ENCODE assay signal across 30 mouse cellular contexts in genomic region chr2:164154007-164154406, GRCm38 (mm10). TPM values are rescaled to one million over a fixed set of nuclear protein-coding genes. Genes with fewer than 3 reads are reported as not detected.
DNase-seq lines count a peak whose midpoint lies in the region; ATAC-seq lines count a peak whose summit lies in the region.
"Had no signal": no experiment of that assay in that cellular context is flagged by ENCODE, and none has a peak within 500 bp of the region (broad histone marks: within the 10 kb centered on the region; RNA-seq: fewer than 3 reads in every experiment).

No protein-coding gene starts in this region.

- 92% methylated on average over 10 of the region's 10 CpGs for WGBS in hindbrain, embryonic 10.5 days

- H3K9me3 ChIP-seq in hindbrain, embryonic 10.5 days = no peaks in the 10 kb centered on the region
- H3K9me3 ChIP-seq: embryonic facial prominence, embryonic 10.5 days; embryonic facial prominence, embryonic 13.5 days; forebrain, embryonic 12.5 days; forebrain, embryonic 15.5 days; heart, embryonic 10.5 days; heart, embryonic 13.5 days; hindbrain, embryonic 12.5 days; hindbrain, embryonic 15.5 days had no signal

- H3K4me3 ChIP-seq in hindbrain, embryonic 10.5 days = no peak overlapping the region
- H3K4me3 ChIP-seq: embryonic facial prominence, embryonic 10.5 days; embryonic facial prominence, embryonic 13.5 days; erythroblast, embryonic 14.5 days; forebrain, embryonic 12.5 days; forebrain, embryonic 15.5 days; heart, adult 2 months; heart, embryonic 10.5 days; heart, embryonic 13.5 days; hindbrain, embryonic 12.5 days; hindbrain, embryonic 15.5 days had no signal

- no peak for DNase-seq in cerebellum, postnatal 4 days (ENCODE audit: low spot score in 2 of 2)
- DNase-seq in cerebellum, adult 11-12 months = peak; percentile 73
- peak; percentile 39 for DNase-seq in cerebellum, adult 8-10 months
- peak; percentile 64 to 73 for DNase-seq in cerebellum, postnatal 25 days
- DNase-seq in hindbrain, embryonic 10.5 days (ENCODE audit: low spot score) = no peak
- no peak for DNase-seq in urinary bladder, postnatal 4 days (ENCODE audit: low spot score in 2 of 2)
- no peak for DNase-seq in embryo, embryonic 10.5 days (ENCODE audit: low spot score)
- DNase-seq: adrenal gland, adult 8-10 months; adrenal gland, postnatal 36 days; embryo, embryonic 11 days; gastrocnemius, postnatal 10 days; gastrocnemius, postnatal 36 days; heart, adult 2 months; heart, postnatal 14 days; heart, postnatal 4 days; kidney, adult 2 months had no signal

- peaks cover 68% of the 10 kb centered on the region for H3K36me3 ChIP-seq in hindbrain, embryonic 10.5 days

- H3K27ac ChIP-seq in hindbrain, embryonic 10.5 days = no peak overlapping the region
- H3K27ac ChIP-seq: embryonic facial prominence, embryonic 10.5 days; embryonic facial prominence, embryonic 13.5 days; forebrain, embryonic 12.5 days; forebrain, embryonic 15.5 days; heart, adult 2 months; heart, embryonic 10.5 days; heart, embryonic 13.5 days; hindbrain, embryonic 12.5 days; hindbrain, embryonic 15.5 days had no signal

- peaks cover 18% of the 10 kb centered on the region for H3K4me1 ChIP-seq in hindbrain, embryonic 10.5 days (replicated peaks)
- H3K4me1 ChIP-seq: forebrain, embryonic 12.5 days; forebrain, embryonic 15.5 days; hindbrain, embryonic 15.5 days had no signal

- ATAC-seq in cerebellum, adult (ENCODE audit: insufficient number of reproducible peaks, low FRiP score, low TSS enrichment) = peak; percentile 72
- ATAC-seq: activated CD4-positive, CD25-positive, alpha-beta regulatory T cell, adult 4 months; forebrain, embryonic 15.5 days; intestine, postnatal 0 days had no signal

- H3K27me3 ChIP-seq in hindbrain, embryonic 10.5 days (ENCODE audit: insufficient read depth, poor library complexity, severe bottlenecking) = no peaks in the 10 kb centered on the region
- H3K27me3 ChIP-seq: embryonic facial prominence, embryonic 13.5 days; forebrain, embryonic 12.5 days; forebrain, embryonic 15.5 days; heart, embryonic 13.5 days; hindbrain, embryonic 12.5 days; hindbrain, embryonic 15.5 days had no signal

RNA-seq across cellular contexts. Expression of gene Kcns1, which starts 16.9 kb away (rescaled TPM):
- not detected in 2 replicates for polyA plus RNA-seq in hindbrain, embryonic 10.5 days (2016; fragmentation: Nextera tagmentation; extraction: Ambion mirVana)
- polyA plus RNA-seq: embryonic facial prominence, embryonic 10.5 days; erythroblast, embryonic 14.5 days; heart, embryonic 10.5 days had no signal

RNA-seq across cellular contexts. Expression of gene Wfdc5, which starts 28.5 kb away (rescaled TPM):
- not detected in 2 replicates for polyA plus RNA-seq in hindbrain, embryonic 10.5 days (2016; fragmentation: Nextera tagmentation; extraction: Ambion mirVana)
- polyA plus RNA-seq: activated CD4-positive, CD25-positive, alpha-beta regulatory T cell, adult 4 months; embryonic facial prominence, embryonic 10.5 days; embryonic facial prominence, embryonic 13.5 days; erythroblast, embryonic 14.5 days; forebrain, embryonic 12.5 days; forebrain, embryonic 15.5 days; heart, adult 2 months; heart, embryonic 10.5 days; heart, embryonic 13.5 days; heart, embryonic 16.5 days; hindbrain, embryonic 12.5 days; hindbrain, embryonic 15.5 days; intestine, embryonic 14.5 days; kidney, adult 2 months had no signal

RNA-seq across cellular contexts. Expression of gene Wfdc12, which starts 36.4 kb away (rescaled TPM):
- not detected in 2 replicates for polyA plus RNA-seq in hindbrain, embryonic 10.5 days (2016; fragmentation: Nextera tagmentation; extraction: Ambion mirVana)
- polyA plus RNA-seq: activated CD4-positive, CD25-positive, alpha-beta regulatory T cell, adult 4 months; embryonic facial prominence, embryonic 10.5 days; embryonic facial prominence, embryonic 13.5 days; erythroblast, embryonic 14.5 days; forebrain, embryonic 12.5 days; forebrain, embryonic 15.5 days; heart, adult 2 months; heart, embryonic 10.5 days; heart, embryonic 13.5 days; heart, embryonic 16.5 days; hindbrain, embryonic 12.5 days; hindbrain, embryonic 15.5 days; intestine, embryonic 14.5 days; intestine, postnatal 0 days; kidney, adult 2 months had no signal

RNA-seq across cellular contexts. Expression of gene Wfdc15a, which starts 45.9 kb away (rescaled TPM):
- polyA plus RNA-seq in hindbrain, embryonic 10.5 days (2016; fragmentation: Nextera tagmentation; extraction: Ambion mirVana) = not detected in 2 replicates
- polyA plus RNA-seq: activated CD4-positive, CD25-positive, alpha-beta regulatory T cell, adult 4 months; embryonic facial prominence, embryonic 10.5 days; embryonic facial prominence, embryonic 13.5 days; erythroblast, embryonic 14.5 days; forebrain, embryonic 12.5 days; forebrain, embryonic 15.5 days; heart, adult 2 months; heart, embryonic 10.5 days; heart, embryonic 13.5 days; heart, embryonic 16.5 days; hindbrain, embryonic 12.5 days; hindbrain, embryonic 15.5 days; intestine, embryonic 14.5 days; intestine, postnatal 0 days had no signal

Comparison
In these comparisons a context has a peak if more than half of its experiments do, and no peak if none do; other contexts are left out.
1. DNase-seq: peak in cerebellum, adult 11-12 months (single experiment), cerebellum, adult 8-10 months (single experiment) and cerebellum, postnatal 25 days (2 of 2); none in cerebellum, postnatal 4 days (0 of 2), hindbrain, embryonic 10.5 days (single experiment), urinary bladder, postnatal 4 days (0 of 2) and embryo, embryonic 10.5 days (single experiment).